Mouse (Mus musculus) hindbrain, postnatal 0 days (tissue): ENCODE measurements around the gene Gpn1. TPM values are rescaled to one million over a fixed set of nuclear protein-coding genes. Genes with fewer than 3 reads are reported as not detected.

ENCODE experiments used
- ATAC-seq: fragments of 200-750 bp; cut with Nextera tagmentation; 2 replicates; pipeline ENCODE4 v1.8.0; 2017; ENCODE audit warnings: mild to moderate bottlenecking, moderate TSS enrichment, moderate library complexity
- DNase-seq: peaks from one replicate; pipeline ENCODE4 v3.0.0-alpha.2; 2015; ENCODE audit warnings: low spot score
- H3K27ac ChIP-seq: fragments of 300-500 bp; sonication (generic); 2 replicates; pipeline ENCODE4 v1.5.1; 2014; ENCODE audit warnings: mild to moderate bottlenecking
- H3K27me3 ChIP-seq: fragments of 300-500 bp; sonication (generic); 2 replicates; pipeline ENCODE4 v1.6.1; 2014; ENCODE audit warnings: low read length, mixed read lengths; ENCODE audit not compliant: insufficient read depth
- H3K36me3 ChIP-seq: fragments of 300-500 bp; sonication (generic); 2 replicates; pipeline ENCODE4 v1.6.1; 2014; ENCODE audit warnings: low read length, mixed read lengths; ENCODE audit not compliant: insufficient read depth
- H3K4me1 ChIP-seq: fragments of 300-500 bp; sonication (generic); 2 replicates; pipeline ENCODE4 v1.6.1; 2014; ENCODE audit warnings: antibody characterized with exemption, low read length, mixed read lengths; ENCODE audit not compliant: insufficient read depth
- H3K4me2 ChIP-seq: fragments of 300-500 bp; sonication (generic); 2 replicates; pipeline ENCODE4 v1.6.1; 2014; ENCODE audit warnings: low read depth, mild to moderate bottlenecking, low read length, moderate library complexity, mixed read lengths
- H3K4me3 ChIP-seq: fragments of 300-500 bp; sonication (generic); 2 replicates; pipeline ENCODE4 v1.5.1; 2014; ENCODE audit warnings: low read length
- H3K9ac ChIP-seq: fragments of 300-500 bp; sonication (generic); replicated peaks from 2 replicates; pipeline ENCODE4 v1.6.1; 2014; ENCODE audit warnings: mild to moderate bottlenecking, low read length, moderate library complexity, mixed read lengths
- H3K9me3 ChIP-seq: fragments of 300-500 bp; sonication (generic); 2 replicates; pipeline ENCODE4 v1.6.1; 2016; ENCODE audit warnings: low read length, mixed read lengths
- CTCF ChIP-seq: IDR thresholded peaks from 2 replicates; pipeline ENCODE4 v1.5.1; 2016; ENCODE audit warnings: antibody characterized with exemption, control low read depth, low read depth
- WGBS: fragments of 180-500 bp; shearing (Covaris S2); extraction: QIAGEN DNeasy Blood & Tissue Kit; methylation state at CpG from one replicate; pipeline ENCODE4 v1.1.7; 2014; 5-methylcytosine and 5-hydroxymethylcytosine counted together
- polyA plus RNA-seq: library from polyadenylated mRNA; unstranded; fragments of >200 nt; fragmentation: Nextera tagmentation; extraction: Ambion mirVana; gene quantifications from 2 replicates; pipeline ENCODE4 v1.2.1, GENCODE M21; 2015
- total RNA-seq: library from RNA; depleted of rRNA; stranded (reverse); fragments of >200 nt; gene quantifications from 2 replicates; pipeline ENCODE4 v1.2.3, GENCODE M21; 2014

The Gpn1 gene
- total and polyA plus RNA-seq, 2 experiments from 2014 or later, result 30.9 to 70.2 TPM

DNA sequence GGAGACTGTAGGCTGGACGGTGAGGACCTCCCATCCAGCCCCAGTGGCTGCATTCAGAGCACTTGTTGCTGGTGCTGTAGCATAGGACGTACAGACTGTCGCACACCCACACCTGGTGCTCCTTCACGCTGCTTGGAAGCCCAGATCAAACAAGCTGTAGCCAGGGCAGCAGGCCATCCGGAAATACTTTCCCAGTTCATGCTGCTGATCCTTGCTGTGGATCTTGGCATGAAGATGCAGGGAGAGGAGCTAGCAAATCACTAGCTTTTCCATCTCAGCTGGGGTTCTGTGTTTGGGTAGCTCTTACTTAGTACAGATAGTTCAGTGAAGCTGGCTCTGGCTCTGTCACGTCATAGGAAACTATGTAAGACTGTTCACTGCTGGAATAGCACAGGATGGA lies 24.8 kb upstream of the Gpn1 start:
- H3K4me2 ChIP-seq, result no peak overlapping the region
- DNase-seq, result no peak

DNA sequence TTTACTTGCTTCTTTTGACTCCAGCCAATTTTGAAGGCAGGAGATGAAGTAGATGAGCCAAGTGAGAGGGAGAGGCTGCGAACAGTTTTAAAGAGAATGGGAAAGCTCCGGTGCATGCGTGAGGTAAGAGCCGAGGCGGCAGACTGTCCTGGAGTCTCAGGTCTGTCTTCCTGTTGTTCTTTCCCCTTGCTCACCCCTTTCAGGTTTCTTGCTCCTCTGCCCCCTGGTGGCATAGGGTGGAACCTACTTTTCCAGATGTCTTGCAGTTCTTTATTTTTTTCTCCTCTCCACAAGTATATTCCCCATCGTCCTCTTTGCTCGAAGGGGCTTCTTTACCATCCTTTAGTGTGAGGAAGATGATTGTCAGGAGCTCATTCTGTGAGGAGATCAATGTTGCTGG lies 24.2 kb upstream of the Gpn1 start:
- peak; percentile 51 for DNase-seq
- Histone ChIP-seq H3K36me3 (peaks cover 68% of the 10 kb centered on the region), H3K4me1 (no peaks in the 10 kb centered on the region), H3K4me2 (no peak overlapping the region), H3K27me3 (no peaks in the 10 kb centered on the region), H3K27ac (no peak overlapping the region), H3K9ac (no peak overlapping the region), H3K4me3 (no peak overlapping the region), H3K9me3 (no peaks in the 10 kb centered on the region)
- TF ChIP-seq CTCF, result peak; percentile 70
- no peak for ATAC-seq
- WGBS, result 80% methylated on average over 7 of the region's 7 CpGs

More for the DNA sequence above, 24.8 kb upstream of the Gpn1 start:
- Histone ChIP-seq H3K36me3 (peaks cover 65% of the 10 kb centered on the region), H3K27me3 (no peaks in the 10 kb centered on the region), H3K4me3 (no peak overlapping the region), H3K9me3 (no peaks in the 10 kb centered on the region), H3K27ac (no peak overlapping the region), H3K9ac (no peak overlapping the region), H3K4me1 (no peaks in the 10 kb centered on the region)
- no peak for ATAC-seq
- 92% methylated on average over 6 of the region's 6 CpGs for WGBS
- no peak for TF ChIP-seq CTCF

DNA sequence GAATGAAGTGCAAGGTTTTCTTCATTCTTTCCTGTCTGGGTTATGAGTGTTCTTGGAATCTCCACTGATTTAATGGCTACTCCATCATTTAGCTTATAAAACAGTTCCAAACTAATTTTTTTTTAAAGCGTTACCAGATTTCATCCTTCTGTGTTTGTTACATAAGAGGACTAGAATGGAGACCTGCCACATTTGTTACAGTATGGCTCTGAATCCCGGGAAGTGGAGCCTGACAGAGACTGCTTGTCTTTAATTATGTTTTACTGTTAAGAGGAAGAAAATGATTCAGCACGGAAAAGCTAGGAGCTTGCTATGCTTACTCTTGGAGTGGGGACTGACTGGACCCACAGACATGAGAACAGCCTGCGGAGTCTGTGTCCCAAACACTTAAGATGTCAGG lies 14.0 kb upstream of the Gpn1 start:
- H3K27me3 ChIP-seq, result no peaks in the 10 kb centered on the region
- no peak overlapping the region for H3K4me3 ChIP-seq
- H3K9ac ChIP-seq, result no peak overlapping the region
- H3K36me3 ChIP-seq, result peaks cover 62% of the 10 kb centered on the region
- no peak overlapping the region for H3K4me2 ChIP-seq
- no peak for ATAC-seq
- TF ChIP-seq CTCF, result no peak
- no peak for DNase-seq
- no peaks in the 10 kb centered on the region for H3K9me3 ChIP-seq
- WGBS, result 95% methylated on average over 4 of the region's 4 CpGs
- H3K27ac ChIP-seq, result no peak overlapping the region
- H3K4me1 ChIP-seq, result no peaks in the 10 kb centered on the region

DNA sequence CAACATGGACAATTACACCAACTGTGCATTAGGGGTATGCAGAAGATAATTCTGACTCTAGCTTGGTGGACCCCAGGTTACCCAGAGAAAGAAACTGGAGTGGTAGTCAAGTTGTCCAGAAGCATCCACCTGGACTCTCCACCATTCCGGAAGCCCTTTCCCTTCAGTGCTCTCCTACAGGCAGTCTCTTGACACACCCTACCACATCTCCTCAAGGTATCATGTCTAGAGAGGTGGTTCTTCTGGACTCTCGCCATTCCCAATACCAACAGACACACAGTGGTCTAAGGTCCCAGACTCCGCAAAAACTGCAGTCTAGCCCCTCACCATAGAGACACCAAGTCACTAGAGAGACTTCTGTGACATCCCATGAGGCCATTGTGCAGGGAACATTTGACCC lies 9.1 kb upstream of the Gpn1 start, which contains the start of gene 4930548H24Rik:
4930548H24Rik (plus strand) TSS at position 301 of the 400 bp plus-strand sequence.
- no peaks in the 10 kb centered on the region for H3K4me1 ChIP-seq
- no peaks in the 10 kb centered on the region for H3K9me3 ChIP-seq
- H3K9ac ChIP-seq, result no peak within 1 kb of the TSS
- H3K27me3 ChIP-seq, result no peaks in the 10 kb centered on the region
- H3K27ac ChIP-seq, result no peak within 1 kb of the TSS
- H3K4me3 ChIP-seq, result no peak within 1 kb of the TSS
- ATAC-seq, result no peak
- TF ChIP-seq CTCF, result no peak
- DNase-seq, result no peak
- 95% methylated on average over 3 of the region's 3 CpGs for WGBS
- H3K36me3 ChIP-seq, result peaks cover 15% of the 10 kb centered on the region
- no peak within 1 kb of the TSS for H3K4me2 ChIP-seq

DNA sequence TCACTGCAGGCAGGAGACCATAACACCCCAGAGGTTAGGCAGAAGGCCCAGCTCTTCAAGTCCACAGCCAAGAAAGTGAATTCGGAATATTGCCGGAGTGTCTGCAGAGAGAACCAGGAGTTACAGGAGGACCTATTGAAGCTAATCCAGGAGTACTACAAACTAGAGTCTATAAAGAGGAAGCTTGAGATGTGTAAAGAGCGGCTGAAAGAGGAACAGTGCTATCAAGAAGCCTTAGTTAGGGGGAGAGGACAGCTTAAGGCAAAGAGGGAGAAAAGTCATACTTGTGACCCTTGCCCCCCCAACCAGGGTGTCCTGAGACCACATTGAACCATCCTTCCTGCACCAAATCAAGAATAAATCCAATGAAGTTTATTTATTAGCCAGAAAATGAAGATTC lies 6.7 kb upstream of the Gpn1 start:
- Histone ChIP-seq H3K4me3 (no peak overlapping the region), H3K27ac (no peak overlapping the region), H3K36me3 (no peaks in the 10 kb centered on the region), H3K9me3 (no peaks in the 10 kb centered on the region), H3K9ac (no peak overlapping the region), H3K27me3 (no peaks in the 10 kb centered on the region), H3K4me2 (no peak overlapping the region), H3K4me1 (no peaks in the 10 kb centered on the region)
- no peak for ATAC-seq
- DNase-seq, result no peak
- no peak for TF ChIP-seq CTCF
- 97% methylated on average over 3 of the region's 3 CpGs for WGBS

DNA sequence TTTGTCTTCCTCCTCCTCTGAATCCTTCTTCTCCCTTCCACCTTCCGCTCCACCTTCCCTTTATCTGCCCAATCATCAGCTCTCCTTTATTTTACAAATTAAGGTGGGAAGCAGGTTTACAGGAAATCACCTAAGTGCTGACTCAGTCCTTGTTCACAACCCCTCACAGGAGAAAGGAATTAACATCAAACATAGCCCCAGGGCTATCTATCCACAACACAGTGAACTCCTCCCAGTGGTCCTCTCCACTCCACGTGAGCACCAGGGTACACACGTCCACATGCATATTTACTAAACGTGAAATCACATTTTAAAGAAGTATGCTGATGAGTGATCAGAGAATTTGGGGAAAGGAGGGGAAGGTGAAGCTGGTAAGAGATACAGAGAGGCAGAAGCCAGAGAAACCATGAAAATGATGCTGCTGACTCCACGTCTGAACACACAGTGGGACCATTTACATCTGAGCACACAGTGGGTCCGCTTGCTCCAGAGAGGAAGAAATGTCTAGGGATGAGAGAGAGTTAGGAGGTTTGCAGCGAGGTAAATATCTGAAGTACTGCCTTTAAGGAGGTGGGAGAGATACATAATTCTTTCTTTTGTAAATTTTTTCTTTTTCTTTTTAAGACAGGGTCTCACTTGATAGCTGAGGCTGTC lies 5.3 kb upstream of the Gpn1 start:
- ATAC-seq, result no peak
- H3K4me3 ChIP-seq, result no peak overlapping the region
- WGBS, result 77% methylated on average over 7 of the region's 7 CpGs
- no peaks in the 10 kb centered on the region for H3K36me3 ChIP-seq
- H3K4me2 ChIP-seq, result no peak overlapping the region
- H3K27ac ChIP-seq, result no peak overlapping the region
- H3K4me1 ChIP-seq, result no peaks in the 10 kb centered on the region
- no peak for TF ChIP-seq CTCF
- no peak overlapping the region for H3K9ac ChIP-seq
- H3K27me3 ChIP-seq, result no peaks in the 10 kb centered on the region
- no peaks in the 10 kb centered on the region for H3K9me3 ChIP-seq
- no peak for DNase-seq

DNA sequence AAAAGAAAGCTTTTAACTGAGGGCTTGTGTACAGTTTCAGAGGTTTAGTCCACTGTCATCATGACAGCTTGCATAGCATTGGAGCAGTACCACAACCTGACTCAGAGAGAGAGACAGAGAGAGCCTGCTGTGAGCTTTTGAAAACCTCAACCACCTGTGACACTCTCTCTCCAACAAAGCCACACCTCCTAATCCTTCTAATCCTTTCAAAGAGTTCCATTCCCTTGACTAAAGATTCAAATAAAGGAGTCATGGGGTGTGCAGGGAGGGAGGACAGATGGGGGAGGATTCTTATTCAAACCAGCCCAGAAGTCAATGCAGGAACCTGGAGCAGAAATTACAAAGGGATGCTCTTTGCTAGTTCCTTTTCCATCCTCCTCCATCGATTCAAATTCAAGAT lies 2.5 kb upstream of the Gpn1 start:
- Histone ChIP-seq H3K4me1 (peaks cover 9% of the 10 kb centered on the region; the same call in 1 of the 2 replicates), H3K4me3 (no peak overlapping the region), H3K9ac (no peak overlapping the region), H3K27ac (no peak overlapping the region), H3K4me2 (no peak overlapping the region), H3K9me3 (no peaks in the 10 kb centered on the region), H3K36me3 (peaks cover 7% of the 10 kb centered on the region), H3K27me3 (no peaks in the 10 kb centered on the region)
- WGBS, result 45% methylated on average over 1 of the region's 1 CpGs
- TF ChIP-seq CTCF, result no peak
- DNase-seq (no peak), ATAC-seq (no peak)
